Mouse (Mus musculus) forebrain, embryonic 12.5 days (tissue): ENCODE results near the gene Rasgef1b. TPM values are rescaled to one million over a fixed set of nuclear protein-coding genes. Genes with fewer than 3 reads are reported as not detected.

ENCODE experiments used
- ATAC-seq: fragments of 200-750 bp; cut with Nextera tagmentation; 2 replicates; pipeline ENCODE4 v1.8.0; 2017; ENCODE audit warnings: moderate TSS enrichment; ENCODE audit not compliant: low FRiP score
- H3K27ac ChIP-seq: fragments of 300-500 bp; sonication (generic); 2 replicates; pipeline ENCODE4 v1.5.1; 2016; ENCODE audit warnings: mild to moderate bottlenecking
- H3K27me3 ChIP-seq: fragments of 300-500 bp; sonication (generic); 2 replicates; pipeline ENCODE4 v1.6.1; 2016; ENCODE audit warnings: mild to moderate bottlenecking
- H3K36me3 ChIP-seq: fragments of 300-500 bp; sonication (generic); replicated peaks from 2 replicates; pipeline ENCODE4 v1.6.1; 2016; ENCODE audit warnings: mild to moderate bottlenecking
- H3K4me1 ChIP-seq: fragments of 300-500 bp; sonication (generic); 2 replicates; pipeline ENCODE4 v1.6.1; 2016
- H3K4me2 ChIP-seq: fragments of 300-500 bp; sonication (generic); 2 replicates; pipeline ENCODE4 v1.6.1; 2016; ENCODE audit warnings: mild to moderate bottlenecking, moderate library complexity
- H3K4me3 ChIP-seq: fragments of 300-500 bp; sonication (generic); replicated peaks from 2 replicates; pipeline ENCODE4 v1.5.1; 2016; ENCODE audit warnings: mild to moderate bottlenecking
- H3K9ac ChIP-seq: fragments of 300-500 bp; sonication (generic); 2 replicates; pipeline ENCODE4 v1.6.1; 2016; ENCODE audit warnings: mild to moderate bottlenecking
- H3K9me3 ChIP-seq: fragments of 300-500 bp; sonication (generic); 2 replicates; pipeline ENCODE4 v1.6.1; 2016
- WGBS: fragments of 180-500 bp; shearing (Covaris S2); methylation state at CpG from one replicate; pipeline ENCODE4 v1.1.7; 2016; 5-methylcytosine and 5-hydroxymethylcytosine counted together
- polyA plus RNA-seq: library from polyadenylated mRNA; unstranded; fragments of >200 nt; fragmentation: Nextera tagmentation; extraction: Ambion mirVana; gene quantifications from 2 replicates; pipeline ENCODE4 v1.2.1, GENCODE M21; 2016

Rasgef1b gene
- polyA plus RNA-seq, 1 experiment from 2014 or later = 36.6 TPM

DNA sequence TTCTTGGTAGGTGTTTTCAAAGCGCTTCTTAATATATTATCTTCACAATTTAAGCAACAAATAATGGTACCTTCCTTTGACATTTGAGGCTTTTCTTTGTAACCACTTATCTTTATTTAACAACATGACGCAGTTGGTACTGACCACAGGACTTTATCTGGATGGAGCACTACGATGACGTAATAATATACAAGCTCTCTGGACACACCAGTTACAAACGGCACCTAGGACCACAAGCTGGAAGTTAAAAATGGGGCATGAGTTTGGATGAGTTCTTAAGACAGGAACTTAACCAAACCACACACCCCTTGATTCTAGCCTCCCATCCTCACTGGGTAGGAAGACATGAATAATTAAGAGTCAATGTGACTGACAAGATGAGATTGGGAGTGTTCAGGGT, 369.6 kb downstream of the Rasgef1b start:
- no peaks in the 10 kb centered on the region for H3K4me1 ChIP-seq
- WGBS = 91% methylated on average over 5 of the region's 5 CpGs
- no peaks in the 10 kb centered on the region for H3K9me3 ChIP-seq
- H3K27ac ChIP-seq = no peak overlapping the region
- no peak for ATAC-seq
- H3K36me3 ChIP-seq = no peaks in the 10 kb centered on the region
- no peak overlapping the region for H3K4me3 ChIP-seq
- H3K9ac ChIP-seq = no peak overlapping the region
- no peak overlapping the region for H3K4me2 ChIP-seq
- peaks cover 3% of the 10 kb centered on the region; the same call in 1 of the 2 replicates for H3K27me3 ChIP-seq

DNA sequence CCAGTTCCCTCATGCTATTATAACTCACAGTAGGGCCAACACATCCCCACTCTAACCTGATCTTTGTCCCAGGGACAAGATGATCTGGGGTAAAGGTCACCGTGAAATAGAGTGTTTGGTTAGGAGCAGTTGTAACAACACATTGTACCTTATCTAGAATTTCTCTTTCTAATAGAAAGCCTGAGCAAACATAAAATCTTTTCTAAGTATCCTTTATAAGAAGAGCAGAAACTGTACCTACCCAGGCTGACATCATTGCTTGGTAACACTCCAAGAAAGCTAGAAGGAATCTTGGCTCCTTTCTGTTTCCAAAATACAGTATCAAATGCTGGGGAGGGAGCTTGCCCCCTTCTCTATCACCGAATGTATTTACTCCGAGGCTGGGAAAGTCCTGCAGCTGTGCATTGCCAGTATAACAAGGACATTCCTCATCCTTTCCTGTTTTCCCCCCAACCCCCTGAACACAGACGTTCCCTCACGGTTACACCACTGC, 374.2 kb downstream of the Rasgef1b start:
- Histone ChIP-seq H3K9ac (no peak overlapping the region), H3K27me3 (no peaks in the 10 kb centered on the region), H3K27ac (no peak overlapping the region), H3K4me1 (no peaks in the 10 kb centered on the region), H3K4me3 (no peak overlapping the region), H3K9me3 (no peaks in the 10 kb centered on the region), H3K36me3 (no peaks in the 10 kb centered on the region), H3K4me2 (no peak overlapping the region)
- whole genome bisulfite sequencing = 78% methylated on average over 5 of the region's 5 CpGs
- no peak for ATAC-seq

DNA sequence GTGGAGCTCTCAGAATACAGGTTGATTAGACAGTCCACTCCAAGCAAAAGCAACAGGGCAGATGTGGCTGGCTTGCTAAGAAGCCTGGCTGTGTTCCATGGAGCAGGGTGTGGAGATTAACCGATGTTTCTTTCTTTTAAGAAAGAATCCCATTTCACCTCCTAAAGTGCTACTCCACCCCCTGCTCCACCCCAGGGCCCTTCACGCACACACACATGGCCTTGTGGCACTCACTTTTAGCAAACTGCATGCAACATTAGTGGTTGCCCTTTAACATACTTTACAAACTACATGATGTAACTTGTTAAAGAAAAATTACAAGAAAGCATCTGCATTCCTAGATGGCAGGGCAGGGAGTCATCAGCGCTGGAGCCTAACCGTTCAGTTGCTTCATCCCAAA, 378.8 kb downstream of the Rasgef1b start:
- H3K4me1 ChIP-seq = no peaks in the 10 kb centered on the region
- H3K36me3 ChIP-seq = no peaks in the 10 kb centered on the region
- no peak overlapping the region for H3K9ac ChIP-seq
- H3K27me3 ChIP-seq = no peaks in the 10 kb centered on the region; the same call in 1 of the 2 replicates
- no peak overlapping the region for H3K4me2 ChIP-seq
- H3K9me3 ChIP-seq = no peaks in the 10 kb centered on the region
- no peak overlapping the region for H3K27ac ChIP-seq
- no peak for ATAC-seq
- 46% methylated on average over 4 of the region's 4 CpGs for WGBS
- no peak overlapping the region for H3K4me3 ChIP-seq

- Histone ChIP-seq H3K27me3 (no peaks in the 10 kb centered on the region; the same call in 1 of the 2 replicates), H3K4me2 (no peak overlapping the region), H3K27ac (no peak overlapping the region), H3K4me1 (no peaks in the 10 kb centered on the region), H3K4me3 (no peak overlapping the region), H3K9me3 (no peaks in the 10 kb centered on the region), H3K9ac (no peak overlapping the region), H3K36me3 (no peaks in the 10 kb centered on the region)
- ATAC-seq = no peak
- 92% methylated on average over 8 of the region's 8 CpGs for WGBS
These were observed 380.5 kb downstream of the Rasgef1b start for GRCm38 (mm10) chr5:99348257-99348849.

GRCm38 (mm10) chr5:99342527-99342926, 386.3 kb downstream of the Rasgef1b start:
- H3K4me1 ChIP-seq = no peaks in the 10 kb centered on the region
- 96% methylated on average over 10 of the region's 10 CpGs for WGBS
- no peak for ATAC-seq
- H3K36me3 ChIP-seq = no peaks in the 10 kb centered on the region
- H3K4me2 ChIP-seq = no peak overlapping the region
- H3K4me3 ChIP-seq = no peak overlapping the region
- H3K9ac ChIP-seq = no peak overlapping the region
- no peaks in the 10 kb centered on the region for H3K27me3 ChIP-seq
- no peaks in the 10 kb centered on the region for H3K9me3 ChIP-seq
- H3K27ac ChIP-seq = no peak overlapping the region

DNA sequence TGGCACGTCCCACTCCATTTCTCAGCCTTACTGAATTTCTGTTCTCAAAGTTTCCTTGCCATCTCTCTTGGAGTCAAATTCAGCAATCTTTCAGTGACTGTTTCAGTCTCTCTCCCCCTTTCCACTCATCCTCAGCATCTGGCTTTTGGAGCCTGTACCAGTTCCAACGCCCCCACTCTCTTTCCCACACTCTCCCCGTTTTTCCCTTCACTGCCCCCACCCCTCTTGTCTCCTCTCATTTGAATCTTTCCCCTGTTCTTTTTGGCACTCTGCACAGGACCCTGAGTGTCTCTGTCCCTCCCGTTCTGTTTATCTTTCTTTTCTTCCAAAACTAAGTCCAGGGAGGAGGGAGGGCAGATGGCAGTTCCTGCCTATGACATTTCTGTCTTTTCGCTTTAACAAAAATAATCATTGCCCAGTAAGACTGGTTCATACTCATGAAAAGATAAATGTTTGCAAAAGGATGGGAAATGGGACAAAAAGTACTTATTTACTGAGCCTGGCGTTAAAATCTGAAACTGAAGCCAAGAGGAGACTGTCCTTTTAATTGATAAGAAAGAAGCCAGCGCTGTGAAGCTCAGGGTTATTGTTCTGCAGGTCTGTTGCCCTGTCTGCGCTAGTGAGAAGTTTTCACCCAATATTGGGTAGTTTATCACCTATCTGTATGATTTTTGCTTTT, 388.4 kb downstream of the Rasgef1b start:
- Histone ChIP-seq H3K4me1 (no peaks in the 10 kb centered on the region), H3K9ac (no peak overlapping the region), H3K36me3 (no peaks in the 10 kb centered on the region), H3K4me2 (no peak overlapping the region), H3K9me3 (no peaks in the 10 kb centered on the region), H3K27ac (no peak overlapping the region), H3K27me3 (no peaks in the 10 kb centered on the region), H3K4me3 (no peak overlapping the region)
- no peak for ATAC-seq
- WGBS = 81% methylated on average over 8 of the region's 8 CpGs

DNA sequence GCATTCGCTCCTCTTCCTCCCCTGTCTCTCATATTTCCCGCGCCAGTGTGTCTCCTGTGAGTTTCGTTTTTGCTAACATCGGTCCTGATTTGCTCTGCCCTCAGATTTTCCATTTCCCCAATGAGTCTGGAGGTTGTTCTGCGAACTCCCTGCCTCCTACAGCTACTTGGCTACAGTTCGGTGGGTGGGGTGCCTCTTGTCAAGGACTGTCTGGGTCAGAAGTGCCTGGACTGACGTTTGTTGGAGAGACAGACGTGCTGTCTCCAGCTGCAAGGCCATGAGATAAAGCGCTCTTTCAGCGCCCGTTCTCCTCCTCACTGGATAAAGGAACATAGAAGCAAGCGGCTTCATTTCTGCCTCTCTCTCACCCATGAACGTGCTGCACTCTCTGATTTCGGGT, 389.1 kb downstream of the Rasgef1b start:
- ATAC-seq = no peak
- no peaks in the 10 kb centered on the region for H3K4me1 ChIP-seq
- WGBS = 75% methylated on average over 15 of the region's 15 CpGs
- no peak overlapping the region for H3K9ac ChIP-seq
- no peak overlapping the region for H3K4me2 ChIP-seq
- no peak overlapping the region for H3K4me3 ChIP-seq
- no peak overlapping the region for H3K27ac ChIP-seq
- no peaks in the 10 kb centered on the region for H3K36me3 ChIP-seq
- H3K27me3 ChIP-seq = no peaks in the 10 kb centered on the region
- no peaks in the 10 kb centered on the region for H3K9me3 ChIP-seq

DNA sequence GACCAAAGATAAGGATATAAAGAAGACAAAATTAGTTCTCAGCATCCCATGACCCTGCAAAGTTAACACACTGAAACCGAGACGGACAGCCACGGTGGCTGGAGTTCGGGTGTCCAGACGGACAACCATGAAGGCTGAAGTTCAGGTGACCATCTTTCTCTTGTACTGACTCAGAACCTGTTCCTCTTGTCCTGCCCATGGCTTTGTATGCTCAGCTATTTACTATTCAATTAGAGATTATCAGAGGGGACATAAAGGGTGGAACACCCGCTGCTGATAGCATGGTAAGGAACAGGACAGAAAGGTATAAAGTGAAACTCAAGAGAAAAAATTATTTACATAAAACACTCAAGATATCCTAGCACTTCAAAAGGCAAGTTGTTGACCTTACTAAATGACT, 390.0 kb downstream of the Rasgef1b start:
- no peaks in the 10 kb centered on the region for H3K9me3 ChIP-seq
- no peak overlapping the region for H3K4me2 ChIP-seq
- no peak overlapping the region for H3K27ac ChIP-seq
- H3K4me1 ChIP-seq = no peaks in the 10 kb centered on the region
- no peak overlapping the region for H3K9ac ChIP-seq
- no peaks in the 10 kb centered on the region for H3K36me3 ChIP-seq
- H3K27me3 ChIP-seq = no peaks in the 10 kb centered on the region
- H3K4me3 ChIP-seq = no peak overlapping the region
- 88% methylated on average over 6 of the region's 6 CpGs for WGBS
- no peak for ATAC-seq

DNA sequence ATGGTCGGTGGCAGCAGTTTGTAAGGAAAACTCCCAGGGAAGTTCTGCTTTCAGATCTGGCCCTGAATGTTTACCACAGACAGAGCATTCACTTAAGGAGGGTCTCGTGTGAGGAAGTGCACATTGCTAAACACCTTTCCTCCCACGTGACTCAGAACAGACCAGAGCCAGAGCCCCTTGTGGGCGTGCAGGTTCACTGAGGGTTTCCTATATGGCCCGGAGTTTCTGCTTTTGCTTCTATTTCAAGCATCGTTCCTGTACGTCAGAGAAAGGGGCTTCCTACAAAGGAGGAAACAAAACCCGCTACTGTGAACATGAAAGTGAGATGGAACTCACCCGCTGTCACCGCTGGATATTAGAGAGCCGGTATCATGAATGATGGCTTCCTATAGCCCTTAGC, 392.4 kb downstream of the Rasgef1b start:
- no peak for ATAC-seq
- Histone ChIP-seq H3K9me3 (no peaks in the 10 kb centered on the region), H3K4me1 (no peaks in the 10 kb centered on the region), H3K27me3 (no peaks in the 10 kb centered on the region), H3K4me3 (no peak overlapping the region), H3K4me2 (no peak overlapping the region), H3K36me3 (no peaks in the 10 kb centered on the region), H3K9ac (no peak overlapping the region), H3K27ac (no peak overlapping the region)
- 86% methylated on average over 11 of the region's 11 CpGs for WGBS

DNA sequence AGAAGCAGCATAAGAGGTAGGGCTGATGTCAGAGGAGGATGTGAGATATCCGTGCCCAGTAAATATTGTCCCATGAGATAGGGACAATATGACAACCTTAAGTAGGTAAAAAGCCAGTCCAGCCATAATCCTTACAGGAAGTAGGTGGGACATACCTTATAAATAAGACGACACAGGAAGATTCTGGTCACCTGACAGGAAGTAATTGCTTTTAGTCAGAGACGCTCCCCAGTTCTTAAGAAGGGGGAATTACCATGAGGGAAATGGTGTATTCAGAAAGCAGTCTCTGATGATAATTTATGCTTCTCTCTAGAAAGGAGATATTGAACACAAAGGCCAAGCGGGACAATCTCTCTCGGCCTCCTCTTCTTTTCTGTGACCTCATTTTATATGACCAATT, 394.8 kb downstream of the Rasgef1b start:
- Histone ChIP-seq H3K9me3 (no peaks in the 10 kb centered on the region), H3K27ac (no peak overlapping the region), H3K9ac (no peak overlapping the region), H3K4me1 (no peaks in the 10 kb centered on the region), H3K4me2 (no peak overlapping the region), H3K36me3 (no peaks in the 10 kb centered on the region), H3K4me3 (no peak overlapping the region), H3K27me3 (no peaks in the 10 kb centered on the region)
- ATAC-seq = no peak
- WGBS = 87% methylated on average over 5 of the region's 5 CpGs

- H3K27ac ChIP-seq = no peak overlapping the region
- H3K4me1 ChIP-seq = no peaks in the 10 kb centered on the region
- H3K9ac ChIP-seq = no peak overlapping the region
- ATAC-seq = no peak
- H3K4me3 ChIP-seq = no peak overlapping the region
- no peak overlapping the region for H3K4me2 ChIP-seq
- H3K9me3 ChIP-seq = no peaks in the 10 kb centered on the region
- WGBS = 92% methylated on average over 2 of the region's 2 CpGs
- H3K36me3 ChIP-seq = no peaks in the 10 kb centered on the region
- no peaks in the 10 kb centered on the region for H3K27me3 ChIP-seq
These were observed 396.8 kb downstream of the Rasgef1b start for GRCm38 (mm10) chr5:99332021-99332420.

- Histone ChIP-seq H3K4me1 (no peaks in the 10 kb centered on the region), H3K9ac (no peak overlapping the region), H3K27ac (no peak overlapping the region), H3K4me2 (no peak overlapping the region), H3K9me3 (no peaks in the 10 kb centered on the region), H3K36me3 (no peaks in the 10 kb centered on the region), H3K27me3 (no peaks in the 10 kb centered on the region), H3K4me3 (no peak overlapping the region)
- WGBS = 81% methylated on average over 6 of the region's 6 CpGs
- no peak for ATAC-seq
These were observed 399.8 kb downstream of the Rasgef1b start for GRCm38 (mm10) chr5:99329065-99329464.

- no peaks in the 10 kb centered on the region for H3K27me3 ChIP-seq
- H3K9me3 ChIP-seq = no peaks in the 10 kb centered on the region
- H3K4me2 ChIP-seq = no peak overlapping the region
- H3K36me3 ChIP-seq = no peaks in the 10 kb centered on the region
- WGBS = 89% methylated on average over 2 of the region's 2 CpGs
- ATAC-seq = no peak
- H3K9ac ChIP-seq = no peak overlapping the region
- H3K27ac ChIP-seq = no peak overlapping the region
- no peak overlapping the region for H3K4me3 ChIP-seq
- no peaks in the 10 kb centered on the region for H3K4me1 ChIP-seq
These were observed 401.8 kb downstream of the Rasgef1b start for GRCm38 (mm10) chr5:99327019-99327418.
